Mouse (Mus musculus): ENCODE results near the gene Dnase1l3. TPM values are rescaled to one million over a fixed set of nuclear protein-coding genes. Genes with fewer than 3 reads are reported as not detected.
"Not testable (repeated sequence)": the region's sequence is repeated elsewhere in the genome, so short reads cannot be mapped to it uniquely, and the experiment has no call there.

The Dnase1l3 gene
- total RNA-seq, 2 experiments from 2014 or later, result not detected

- DNase-seq, result no peak
Measured at GRCm38 (mm10) chr14:8011938-8012337, 17.6 kb upstream of the Dnase1l3 start.

GRCm38 (mm10) chr14:8011297-8011696 is 16.9 kb upstream of the Dnase1l3 start:
- no peak for DNase-seq

GRCm38 (mm10) chr14:8007923-8008322 is 13.6 kb upstream of the Dnase1l3 start:
- no peak for DNase-seq

DNA sequence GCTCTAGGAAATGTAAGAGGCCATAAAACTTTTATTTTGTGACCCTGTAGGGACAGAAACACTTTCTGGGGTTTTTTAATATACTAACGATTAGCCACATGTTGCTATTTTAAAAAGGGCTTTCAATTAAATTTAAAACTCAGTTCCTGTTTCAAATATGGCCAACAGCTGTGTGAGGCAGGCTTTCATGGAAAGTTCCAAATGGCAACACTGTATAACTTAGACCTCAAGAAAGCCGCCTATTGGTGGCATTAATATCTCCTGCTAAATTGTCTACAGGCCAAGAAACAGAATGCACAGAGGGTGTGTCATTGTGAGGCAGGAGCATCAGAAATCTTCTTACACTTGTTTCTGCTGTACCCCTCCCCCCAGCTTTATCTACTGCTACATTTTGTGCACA is 13.1 kb upstream of the Dnase1l3 start:
- DNase-seq, result no peak

- no peak for DNase-seq
Measured at GRCm38 (mm10) chr14:8007084-8007483, 12.7 kb upstream of the Dnase1l3 start.

GRCm38 (mm10) chr14:8006061-8006460 is 11.7 kb upstream of the Dnase1l3 start:
- not testable (repeated sequence) for DNase-seq

DNA sequence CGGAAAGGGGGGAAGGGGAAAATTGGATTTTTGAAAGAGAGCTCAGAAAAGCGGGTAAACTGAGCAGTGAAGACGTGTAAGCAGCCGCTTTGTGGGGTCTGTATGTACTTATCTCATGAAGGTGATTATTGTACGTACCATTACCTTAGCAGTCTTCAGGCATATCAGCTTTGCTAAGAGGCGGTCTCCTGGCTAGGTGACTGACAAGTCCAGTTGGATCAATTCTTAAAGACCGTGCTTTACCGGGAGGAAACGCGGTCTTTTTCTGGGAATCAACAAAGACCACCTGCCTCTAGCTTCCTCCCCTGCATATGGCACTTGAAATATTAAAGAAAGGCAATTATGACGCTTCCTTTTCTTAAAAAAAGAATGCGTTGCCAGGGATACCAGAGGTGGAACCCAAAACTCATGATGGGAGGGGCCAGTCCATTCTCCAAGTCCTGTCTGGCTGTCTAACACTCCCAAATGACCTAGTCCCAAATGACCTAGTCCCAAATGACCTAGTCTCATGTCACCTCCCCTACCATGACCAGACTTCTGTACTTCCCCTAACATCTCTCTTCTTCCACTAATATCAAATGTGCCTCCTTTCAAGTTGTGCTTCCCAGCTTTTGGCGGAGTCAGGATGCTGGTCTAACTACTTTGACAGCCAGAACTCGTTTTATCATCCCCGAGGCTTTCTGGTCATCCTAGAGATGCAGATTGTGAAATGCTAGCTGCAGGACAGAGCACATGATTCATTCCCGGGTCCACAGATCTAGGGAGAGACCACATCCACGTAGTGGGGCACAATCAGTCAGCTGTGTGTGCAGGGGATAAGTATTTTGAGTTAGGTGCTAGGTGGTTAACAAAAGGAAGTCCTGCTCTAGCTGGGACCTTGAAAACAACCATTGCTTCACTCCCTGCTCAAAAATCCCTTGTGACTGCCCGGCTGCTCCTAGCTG is 9.6 kb upstream of the Dnase1l3 start:
- DNase-seq, result no peak

GRCm38 (mm10) chr14:8003093-8003670 is 8.8 kb upstream of the Dnase1l3 start:
- peak; percentile 58 for DNase-seq

- peak; percentile 88 for DNase-seq
Measured at GRCm38 (mm10) chr14:8002432-8003092, 8.2 kb upstream of the Dnase1l3 start, which contains the start of gene Abhd6. Gene Abhd6 (plus strand): TSS chr14:8002902.

- DNase-seq, result no peak
Measured at GRCm38 (mm10) chr14:8000831-8001685, 6.7 kb upstream of the Dnase1l3 start.

- no peak for DNase-seq
Measured at GRCm38 (mm10) chr14:8000247-8000646, 5.9 kb upstream of the Dnase1l3 start.

DNA sequence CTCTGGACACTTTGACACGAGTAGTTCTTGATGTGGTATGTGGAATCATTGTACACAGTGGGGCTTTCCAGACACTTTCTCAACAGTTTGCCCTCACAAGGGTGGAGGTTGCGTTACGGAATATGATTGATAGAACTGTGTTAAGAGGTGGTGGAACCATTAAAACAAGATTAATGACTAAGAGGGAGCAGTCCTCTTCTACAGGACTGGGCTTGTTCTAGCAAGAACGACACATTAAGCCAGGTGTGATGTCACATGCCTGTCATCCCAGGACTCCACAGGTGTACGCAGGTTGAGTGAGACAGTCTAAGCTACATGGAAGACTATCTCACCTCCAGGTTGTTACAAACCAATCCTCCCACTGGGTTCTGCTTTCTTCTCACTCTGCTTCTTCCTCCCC is 5.1 kb upstream of the Dnase1l3 start:
- DNase-seq, result no peak

- DNase-seq, result no peak
Measured at GRCm38 (mm10) chr14:7999030-7999429, 4.7 kb upstream of the Dnase1l3 start.

GRCm38 (mm10) chr14:7997255-7997696 is 2.9 kb upstream of the Dnase1l3 start:
- peak; percentile 93 for DNase-seq

- DNase-seq, result no peak
Measured at GRCm38 (mm10) chr14:7992158-7992557, 2.2 kb downstream of the Dnase1l3 start.

DNA sequence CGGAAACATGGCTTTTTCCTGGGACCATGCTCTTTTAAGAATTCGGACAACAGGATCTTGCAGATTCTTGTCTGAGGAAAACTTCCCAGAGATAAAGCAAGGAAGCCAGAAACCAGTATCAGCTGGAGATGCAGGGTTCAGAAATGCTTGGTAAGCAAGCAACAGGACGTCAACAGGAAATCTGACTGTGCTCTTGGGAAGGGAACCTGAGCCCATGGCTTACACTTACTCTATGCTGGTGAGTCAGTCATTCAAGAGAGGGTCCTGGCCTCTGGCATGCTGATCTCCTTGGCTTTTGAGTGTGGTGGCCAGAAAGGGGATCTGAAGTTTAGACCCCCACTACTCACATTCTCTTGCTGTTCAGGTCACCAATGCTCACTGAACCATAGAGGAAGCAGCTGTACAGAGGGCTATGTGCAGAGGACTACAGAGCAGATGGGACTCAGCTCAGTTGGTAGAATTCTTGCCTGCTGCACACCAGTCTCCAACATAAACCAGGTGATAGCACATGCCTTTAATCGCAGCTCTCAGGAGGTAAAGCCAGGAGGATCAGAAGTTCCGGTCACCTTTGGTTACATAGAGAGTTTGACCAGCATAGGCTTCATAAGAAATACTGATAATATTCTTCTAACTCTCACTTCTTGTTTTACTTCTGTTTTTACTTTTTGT is 3.1 kb downstream of the Dnase1l3 start:
- DNase-seq, result no peak

- no peak for DNase-seq
Measured at GRCm38 (mm10) chr14:7989961-7990360, 4.4 kb downstream of the Dnase1l3 start.

DNA sequence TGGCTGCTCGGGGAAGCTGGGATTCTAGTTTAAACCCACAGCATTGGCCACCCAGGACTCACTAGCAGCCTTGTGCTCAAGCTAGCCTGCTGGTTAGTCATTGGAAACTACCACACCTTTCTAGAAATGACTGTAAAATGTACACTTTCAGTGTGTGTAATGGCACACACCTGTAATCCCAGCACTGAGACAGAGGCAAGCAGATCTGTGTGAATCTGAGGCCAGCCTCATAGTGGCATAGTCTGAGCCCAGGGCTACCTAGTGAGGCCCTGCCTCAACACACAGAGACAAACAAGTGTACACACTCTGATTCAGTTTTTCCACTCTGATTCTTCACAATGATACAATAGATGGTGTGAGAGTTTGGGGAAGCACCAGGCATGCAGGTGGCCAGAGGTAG is 5.0 kb downstream of the Dnase1l3 start:
- no peak for DNase-seq

DNA sequence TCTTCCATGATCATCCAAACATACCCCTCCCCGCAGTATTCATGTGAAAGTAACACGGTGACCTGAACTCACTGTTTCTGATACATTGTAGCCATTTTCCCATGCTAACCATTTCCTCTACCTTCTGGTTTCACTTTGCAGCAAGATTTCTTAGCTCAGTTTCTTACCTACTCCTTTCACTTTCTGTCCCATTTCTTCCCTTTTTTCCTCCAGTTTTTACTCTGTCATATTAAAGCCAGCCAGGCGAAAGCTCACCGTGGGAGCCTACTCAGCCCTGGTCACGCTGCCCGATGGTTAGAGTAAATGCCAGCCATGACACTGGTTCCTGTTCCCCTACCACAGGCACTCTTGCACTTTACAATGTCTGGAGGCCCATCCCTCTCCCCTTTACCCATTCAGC is 7.5 kb downstream of the Dnase1l3 start:
- no peak for DNase-seq

GRCm38 (mm10) chr14:7981226-7981625 is 13.1 kb downstream of the Dnase1l3 start:
- no peak for DNase-seq

DNA sequence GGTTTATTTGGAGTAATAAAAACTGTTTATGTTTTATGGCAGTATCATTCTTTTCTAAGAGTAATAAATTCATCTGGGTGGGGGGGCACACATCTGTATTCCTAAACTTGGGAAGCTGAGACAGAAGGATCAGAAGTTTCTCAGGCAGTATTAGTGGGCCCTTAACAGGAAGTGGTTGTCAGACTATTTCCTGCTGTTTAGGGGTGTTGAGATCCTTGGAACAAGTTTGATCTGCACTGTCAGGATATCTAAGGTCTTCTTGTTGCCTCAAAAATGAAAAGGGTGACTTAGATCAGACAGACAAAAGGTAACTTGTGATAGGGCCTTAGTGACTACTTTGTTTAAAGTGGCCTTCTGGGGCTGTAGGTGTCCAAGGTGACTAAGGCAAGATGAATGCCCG is 16.2 kb downstream of the Dnase1l3 start:
- DNase-seq, result no peak

GRCm38 (mm10) chr14:7977471-7977870 is 16.9 kb downstream of the Dnase1l3 start:
- DNase-seq, result no peak

All from heart, postnatal 4 days (tissue).